Mouse (Mus musculus) C2C12 (cell line): Measurements from ENCODE around the gene Cyth4.

Source experiments
- CTCF ChIP-seq: IDR thresholded peaks from one replicate; pipeline ENCODE4 v1.5.1; 2011; ENCODE audit not compliant: control insufficient read depth, insufficient read depth, insufficient read length
- MAX ChIP-seq: IDR thresholded peaks from one replicate; pipeline ENCODE4 v1.6.1; 2011; ENCODE audit warnings: mild to moderate bottlenecking, control low read depth

DNA sequence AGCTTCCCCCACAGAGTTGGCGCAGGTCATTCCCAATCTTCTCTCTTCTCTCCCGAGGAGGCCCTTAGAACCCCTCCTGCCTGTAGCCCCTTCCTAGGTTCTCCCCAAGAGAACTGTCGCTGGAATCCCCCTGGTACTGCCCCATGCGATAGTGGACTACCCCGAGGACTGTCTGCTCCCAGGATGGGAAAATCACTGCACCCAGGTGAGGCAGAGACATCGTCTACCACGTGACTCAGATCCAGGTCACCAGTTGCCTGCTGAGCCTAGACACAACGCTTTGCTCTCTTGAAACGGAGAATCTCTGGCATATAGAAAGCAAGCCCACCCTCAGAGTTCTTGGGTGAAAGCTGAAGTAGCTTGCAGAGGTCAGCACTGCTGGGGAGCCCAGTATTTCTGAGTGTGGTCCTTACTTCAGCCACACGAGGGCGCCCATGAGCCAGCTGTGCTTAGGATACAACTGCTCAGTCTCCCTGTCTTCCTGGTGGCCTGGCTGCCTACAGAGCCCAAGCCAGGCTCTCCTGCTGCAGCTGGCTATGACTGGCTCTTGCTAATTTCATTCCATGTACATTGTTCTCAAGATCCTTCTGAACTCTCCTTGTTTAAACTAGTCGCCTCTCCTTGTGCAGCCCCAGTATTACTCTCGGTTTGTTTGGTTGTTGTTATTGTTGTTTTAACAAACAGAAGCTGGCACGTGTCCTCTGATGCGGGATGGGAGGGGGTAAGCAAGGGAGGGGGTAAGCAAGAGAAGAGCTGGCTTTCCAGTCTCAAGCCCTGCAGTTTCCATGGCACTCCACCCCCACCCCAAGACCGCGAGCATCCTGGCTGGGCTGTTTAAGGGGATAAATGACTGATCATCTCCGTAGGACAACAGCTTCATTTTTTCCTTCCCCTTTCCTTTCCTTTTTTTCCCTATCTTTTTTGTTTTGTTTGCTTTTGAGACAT lies 9.5 kb upstream of the Cyth4 start:
- peak; percentile 90 for TF ChIP-seq CTCF
- TF ChIP-seq MAX, result no peak
